Mouse (Mus musculus) layer of hippocampus, adult 2 months (tissue): ENCODE data around the gene Lmcd1. TPM values are rescaled to one million over a fixed set of nuclear protein-coding genes. Genes with fewer than 3 reads are reported as not detected.
"Not testable (repeated sequence)": the region's sequence is repeated elsewhere in the genome, so short reads cannot be mapped to it uniquely, and the experiment has no call there.

Source experiments
- DNase-seq, 2 experiments: peaks; one replicate each; pipeline ENCODE4 v3.0.0; 2022; ENCODE audit warnings: low spot score in 2 of 2
- H3K27ac ChIP-seq: fragments of 200-600 bp; 2 replicates; pipeline ENCODE4 v1.8.1; 2022
- H3K4me3 ChIP-seq: fragments of 200-600 bp; 2 replicates; pipeline ENCODE4 v1.8.1; 2022; ENCODE audit warnings: mild to moderate bottlenecking
- CTCF ChIP-seq: fragments of 200-600 bp; conservative IDR thresholded peaks from 2 replicates; pipeline ENCODE4 v1.8.1; 2022; ENCODE audit warnings: antibody characterized with exemption, mild to moderate bottlenecking, moderate library complexity
- long read RNA-seq, 2 experiments: library from polyadenylated mRNA; stranded (forward); transcript quantifications; one replicate each; pipeline ENCODE4 v2.0.0; 2021; ENCODE audit warnings: borderline mapping rate in 2 of 2
- total RNA-seq, 2 experiments: library from RNA; stranded (reverse); gene quantifications; 2 replicates each; pipeline ENCODE4 v1.2.3; 2021

Lmcd1 gene
- total RNA-seq = 1 to 10 TPM; 6.2 to 7.3 TPM
- long read RNA-seq, experiment 1, transcript Lmcd1-201 (6 exons, 1,730 nt) = major isoform, 8 of 12 reads
- long read RNA-seq, experiment 1, partial matches to known transcripts = 3 of 12 reads
- long read RNA-seq, experiment 1, other reads (novel, unspliced or antisense) = 1 of 12 reads
- long read RNA-seq, experiment 2, transcript Lmcd1-201 (6 exons, 1,730 nt) = major isoform, 6 of 16 reads
- long read RNA-seq, experiment 2, partial matches to known transcripts = 10 of 16 reads
- long read RNA-seq, experiment 2, other reads (novel, unspliced or antisense) = 0 of 16 reads

- DNase-seq = peak; percentile 56 to 72
- peak; percentile 58 for TF ChIP-seq CTCF
- Histone ChIP-seq H3K27ac (peak within 1 kb of the TSS; percentile 84), H3K4me3 (peak within 1 kb of the TSS; percentile 38)
Measured at GRCm38 (mm10) chr6:112273501-112274205, at the start of gene Lmcd1. Gene Lmcd1, plus strand, starts transcription at chr6:112273758.

DNA sequence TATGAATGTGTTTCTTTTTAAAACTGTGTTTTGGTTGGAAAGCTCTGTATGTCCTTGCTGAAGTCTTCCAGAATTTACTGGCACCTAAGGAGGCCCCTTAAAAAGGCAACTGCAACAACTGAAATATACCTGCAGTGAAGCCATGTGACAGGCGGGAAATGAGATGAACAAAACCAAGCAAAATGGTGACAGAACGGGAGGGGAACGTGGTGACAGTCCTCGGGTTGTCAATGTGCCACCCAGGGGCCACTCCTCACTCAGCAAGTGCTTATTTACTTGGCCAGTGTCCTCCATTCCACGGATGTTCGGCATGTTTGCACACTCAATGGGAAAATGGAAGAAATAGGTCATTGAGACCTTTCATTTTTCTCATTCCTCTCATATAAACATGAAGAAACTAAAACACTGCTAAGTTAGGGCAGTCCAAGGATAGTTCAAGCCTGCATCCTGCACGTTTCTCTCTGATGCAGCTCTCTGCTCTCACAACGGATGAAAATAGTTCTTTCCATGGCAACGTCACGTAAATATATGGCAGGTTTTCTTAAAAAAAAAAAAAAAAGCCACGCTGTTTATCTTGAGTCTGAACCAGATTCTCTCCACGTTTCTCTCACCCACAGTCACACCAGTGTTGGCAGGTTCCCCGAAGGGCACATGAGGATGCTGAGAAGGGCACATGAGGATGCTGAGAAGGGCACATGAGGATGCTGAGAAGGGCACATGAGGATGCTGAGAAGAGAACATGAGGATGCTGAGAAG, 49.5 kb upstream of the Lmcd1 start:
- no peak overlapping the region for H3K4me3 ChIP-seq
- no peak for DNase-seq
- H3K27ac ChIP-seq = no peak overlapping the region
- TF ChIP-seq CTCF = no peak

DNA sequence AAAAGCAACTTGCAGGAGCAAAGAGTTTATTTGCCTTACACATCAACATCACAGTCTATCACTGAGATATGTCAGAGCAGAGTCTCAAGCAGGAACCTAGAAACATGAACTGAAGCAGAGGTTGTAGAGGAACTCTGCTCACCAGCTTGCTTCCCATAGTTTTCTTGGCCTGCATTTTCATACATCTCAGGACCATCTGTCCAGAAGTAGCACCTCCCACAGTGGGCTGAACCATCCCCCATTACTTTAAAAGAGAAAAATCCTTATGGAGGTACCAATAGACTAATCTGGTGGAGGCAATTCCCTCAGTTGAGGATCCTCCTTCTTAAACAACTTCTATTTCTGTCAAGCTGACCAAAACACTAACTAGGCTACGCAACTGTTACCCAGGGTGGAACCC, 36.8 kb upstream of the Lmcd1 start:
- H3K27ac ChIP-seq = no peak overlapping the region
- no peak for TF ChIP-seq CTCF
- no peak for DNase-seq
- no peak overlapping the region for H3K4me3 ChIP-seq

- H3K27ac ChIP-seq = peak overlapping the region; percentile 53; the same call in 1 of the 2 replicates
- no peak for TF ChIP-seq CTCF
- peak in 1 of 2 experiments; percentile 28 for DNase-seq
- no peak overlapping the region for H3K4me3 ChIP-seq
Measured at GRCm38 (mm10) chr6:112242216-112242615, 31.3 kb upstream of the Lmcd1 start.

DNA sequence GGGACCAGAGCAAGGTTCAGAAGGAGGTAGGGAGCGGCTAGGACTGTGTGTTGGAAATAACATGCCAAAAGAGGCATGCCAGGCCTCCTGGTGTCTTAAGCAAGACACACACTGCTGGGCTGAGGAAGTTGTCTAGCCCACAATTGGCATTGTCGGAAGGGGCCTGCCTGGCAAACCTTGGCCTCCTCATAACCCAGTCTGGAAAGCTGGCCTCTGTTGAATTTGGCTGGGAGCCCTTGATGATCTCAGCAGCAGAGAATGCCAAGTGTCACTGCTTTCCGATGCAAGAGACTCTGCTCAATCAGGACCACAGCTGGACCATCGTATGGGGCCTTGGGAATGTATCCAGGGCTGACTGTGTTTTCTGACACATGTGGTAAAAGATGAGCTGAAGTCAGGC, 27.9 kb upstream of the Lmcd1 start:
- peak; percentile 16 to 20 for DNase-seq
- Histone ChIP-seq H3K4me3 (no peak overlapping the region), H3K27ac (no peak overlapping the region)
- TF ChIP-seq CTCF = no peak

DNA sequence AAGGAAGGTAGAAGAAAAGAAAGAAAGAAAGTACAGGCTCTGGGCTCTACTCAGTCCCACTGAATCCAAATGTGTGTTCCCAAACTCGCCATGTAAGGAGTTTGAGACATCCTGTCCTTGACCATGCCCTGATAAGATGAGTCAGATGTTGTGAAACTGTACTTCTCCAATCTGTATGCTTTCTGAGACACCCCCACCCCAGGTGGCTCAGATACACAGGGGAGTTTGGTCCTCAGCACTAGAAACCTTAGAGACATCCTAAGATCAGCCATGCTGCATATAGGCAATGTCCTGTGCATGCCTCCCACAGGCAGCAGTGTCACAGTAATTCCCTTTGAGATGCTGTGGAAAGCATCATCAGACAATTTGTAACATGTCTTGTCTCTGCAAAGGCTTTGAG, 26.9 kb upstream of the Lmcd1 start:
- TF ChIP-seq CTCF = no peak
- no peak overlapping the region for H3K4me3 ChIP-seq

DNA sequence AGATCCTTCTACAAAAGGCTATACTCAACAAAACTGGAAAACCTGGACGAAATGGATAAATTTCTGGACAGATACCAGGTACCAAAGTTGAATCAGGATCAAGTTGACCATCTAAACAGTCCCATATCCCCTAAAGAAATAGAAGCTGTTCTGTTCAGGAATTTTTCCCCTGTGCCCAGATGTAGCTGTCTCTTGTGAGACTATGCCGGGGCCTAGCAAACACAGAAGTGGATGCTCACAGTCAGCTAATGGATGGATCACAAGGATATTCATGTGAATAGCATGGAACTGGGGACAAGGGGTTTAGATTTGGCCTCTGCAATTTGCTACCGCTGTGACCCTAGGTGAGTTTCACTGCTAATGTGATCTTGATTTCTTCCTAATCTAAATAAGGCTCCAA, 19.6 kb upstream of the Lmcd1 start:
- H3K27ac ChIP-seq, H3K4me3 ChIP-seq, DNase-seq: not testable (repeated sequence)

More for the DNA sequence above, 26.9 kb upstream of the Lmcd1 start:
- no peak for DNase-seq
- no peak overlapping the region for H3K27ac ChIP-seq

DNA sequence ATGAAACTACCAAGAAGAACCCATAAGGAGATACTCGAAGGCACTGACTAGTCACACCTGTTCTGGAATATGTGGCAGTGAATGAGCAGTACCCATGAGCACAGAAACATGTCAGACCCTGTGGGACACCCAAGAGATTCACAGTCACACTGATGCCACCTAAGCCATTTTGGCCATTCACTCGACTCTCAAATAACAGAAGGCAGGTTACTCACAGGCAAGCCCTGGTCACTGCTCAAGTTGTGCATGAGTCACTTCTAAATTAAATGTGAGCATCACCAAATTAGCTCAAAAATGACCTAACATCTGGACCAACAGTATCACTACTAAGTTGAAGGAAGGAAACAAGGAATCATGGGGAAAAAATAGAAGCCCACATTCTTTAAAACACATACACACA, 18.6 kb upstream of the Lmcd1 start:
- no peak overlapping the region for H3K27ac ChIP-seq
- no peak for DNase-seq
- no peak overlapping the region for H3K4me3 ChIP-seq
- no peak for TF ChIP-seq CTCF

- no peak for TF ChIP-seq CTCF
- Histone ChIP-seq H3K27ac (no peak overlapping the region), H3K4me3 (no peak overlapping the region)
- DNase-seq = no peak
Measured at GRCm38 (mm10) chr6:112255388-112256225, 18.0 kb upstream of the Lmcd1 start.

DNA sequence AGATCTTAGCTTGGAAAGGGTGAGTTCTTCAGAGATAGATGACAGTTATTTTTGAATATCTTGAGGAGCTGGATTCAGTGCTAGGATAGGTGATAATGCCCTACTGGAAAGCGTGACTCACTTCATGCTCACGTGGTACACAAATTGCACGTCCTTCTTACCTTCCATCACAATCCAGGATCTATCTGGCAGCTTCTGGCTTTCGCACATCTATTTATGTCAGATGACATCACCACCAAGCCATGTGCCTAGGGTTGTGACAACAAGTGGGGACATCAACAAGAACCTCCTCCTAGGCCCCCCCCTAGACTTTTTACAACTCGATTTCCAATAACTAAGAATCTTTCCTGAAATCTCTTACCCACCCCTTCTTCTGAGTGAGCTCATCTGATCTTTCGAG, 17.0 kb upstream of the Lmcd1 start:
- Histone ChIP-seq H3K27ac (no peak overlapping the region), H3K4me3 (no peak overlapping the region)
- TF ChIP-seq CTCF = no peak
- DNase-seq = no peak

DNA sequence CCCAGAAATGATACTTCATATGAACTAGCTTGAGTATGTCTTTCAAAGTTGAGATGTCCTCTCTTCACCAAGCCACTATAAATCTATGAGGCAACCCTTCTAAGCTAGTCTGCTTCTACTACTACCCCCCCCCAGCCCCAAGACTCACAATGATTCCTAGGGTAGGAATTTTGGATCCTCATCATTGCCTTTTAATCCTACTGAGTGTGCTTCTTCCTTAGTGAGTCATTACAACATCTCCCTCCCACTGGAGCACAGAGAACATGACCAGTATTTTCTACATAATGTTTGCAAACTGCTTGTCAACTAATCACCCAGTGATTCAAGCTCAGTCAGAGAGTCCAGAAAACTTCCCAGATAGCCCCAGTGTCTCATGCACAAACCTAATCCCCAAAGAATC, 12.5 kb upstream of the Lmcd1 start:
- Histone ChIP-seq H3K4me3 (no peak overlapping the region), H3K27ac (no peak overlapping the region)
- DNase-seq = no peak
- no peak for TF ChIP-seq CTCF

GRCm38 (mm10) chr6:112264321-112264720, 9.2 kb upstream of the Lmcd1 start:
- Histone ChIP-seq H3K27ac (no peak overlapping the region), H3K4me3 (no peak overlapping the region)
- no peak for TF ChIP-seq CTCF
- no peak for DNase-seq
